Mouse (Mus musculus) T-helper 2 cell (primary cell): ENCODE measurements around the gene Fam166a.

Source experiments
- in situ Hi-C: fragments of 300-600 bp; cut with MboI, MseI; formaldehyde crosslinking; loops from one replicate; pipeline ENCODE4 v1.15.1; 2025; ENCODE audit warnings: high pct_unique_total_duplicates

The Fam166a gene

GRCm38 (mm10) chr2:25241438-25241775, 22.9 kb downstream of the Fam166a start:
- in situ Hi-C loops, result no loop called here

- in situ Hi-C loops, result no loop called here
Measured at GRCm38 (mm10) chr2:25242101-25242506, 23.6 kb downstream of the Fam166a start, which contains the start of the genes Rnf208 and Cysrt1. Rnf208 (plus strand) TSS chr2:25242255. Cysrt1 (minus strand) TSS chr2:25242452.

GRCm38 (mm10) chr2:25243342-25243741, 24.8 kb downstream of the Fam166a start:
- in situ Hi-C loops, result no loop called here

GRCm38 (mm10) chr2:25244144-25244543, 25.6 kb downstream of the Fam166a start:
- in situ Hi-C loops, result no loop called here

- in situ Hi-C loops, result no loop called here
Measured at GRCm38 (mm10) chr2:25246183-25247072, 27.9 kb downstream of the Fam166a start, which contains the start of gene AL732309.1. AL732309.1 (minus strand) TSS chr2:25246863.

- in situ Hi-C loops, result loop anchor here (25.0 kb wide), 1 partner anchor 865 kb away; no protein-coding TSS in a partner anchor
Measured at GRCm38 (mm10) chr2:25252331-25252730, 33.8 kb downstream of the Fam166a start.

GRCm38 (mm10) chr2:25255284-25255779, 36.8 kb downstream of the Fam166a start, which contains the start of gene Tmem203:
Tmem203 (plus strand) TSS chr2:25255439.
- in situ Hi-C loops, result loop anchor here (25.0 kb wide), 1 partner anchor 868 kb away; no protein-coding TSS in a partner anchor

GRCm38 (mm10) chr2:25256443-25257109, 38.0 kb downstream of the Fam166a start:
- in situ Hi-C loops, result loop anchor here (25.0 kb wide), 1 partner anchor 869 kb away; no protein-coding TSS in a partner anchor

GRCm38 (mm10) chr2:25257250-25257649, 38.7 kb downstream of the Fam166a start:
- in situ Hi-C loops, result loop anchor here (25.0 kb wide), 1 partner anchor 870 kb away; no protein-coding TSS in a partner anchor

- in situ Hi-C loops, result loop anchor here (25.0 kb wide), 1 partner anchor 872 kb away; no protein-coding TSS in a partner anchor
Measured at GRCm38 (mm10) chr2:25258887-25259286, 40.3 kb downstream of the Fam166a start.

GRCm38 (mm10) chr2:25261870-25262269, 43.3 kb downstream of the Fam166a start:
- in situ Hi-C loops, result loop anchor here (25.0 kb wide), 1 partner anchor 875 kb away; no protein-coding TSS in a partner anchor

- in situ Hi-C loops, result loop anchor here (25.0 kb wide), 1 partner anchor 875 kb away; no protein-coding TSS in a partner anchor
Measured at GRCm38 (mm10) chr2:25262291-25262767, 43.8 kb downstream of the Fam166a start, which contains the start of gene Tprn. Tprn (plus strand) TSS chr2:25262618.

- in situ Hi-C loops, result loop anchor here (25.0 kb wide), 1 partner anchor 876 kb away; no protein-coding TSS in a partner anchor
Measured at GRCm38 (mm10) chr2:25262795-25263622, 44.5 kb downstream of the Fam166a start.

GRCm38 (mm10) chr2:25263623-25264285, 45.2 kb downstream of the Fam166a start:
- in situ Hi-C loops, result loop anchor here (25.0 kb wide), 1 partner anchor 876 kb away; no protein-coding TSS in a partner anchor

- in situ Hi-C loops, result loop anchor here (25.0 kb wide), 1 partner anchor 877 kb away; no protein-coding TSS in a partner anchor
Measured at GRCm38 (mm10) chr2:25264286-25264660, 45.7 kb downstream of the Fam166a start.

GRCm38 (mm10) chr2:25264851-25265250, 46.3 kb downstream of the Fam166a start:
- in situ Hi-C loops, result loop anchor here (25.0 kb wide), 1 partner anchor 878 kb away; no protein-coding TSS in a partner anchor

GRCm38 (mm10) chr2:25265897-25266656, 47.5 kb downstream of the Fam166a start:
- in situ Hi-C loops, result loop anchor here (25.0 kb wide), 1 partner anchor 879 kb away; no protein-coding TSS in a partner anchor

- in situ Hi-C loops, result loop anchor here (25.0 kb wide), 1 partner anchor 879 kb away; no protein-coding TSS in a partner anchor
Measured at GRCm38 (mm10) chr2:25266720-25267119, 48.2 kb downstream of the Fam166a start.

- in situ Hi-C loops, result loop anchor here (25.0 kb wide), 1 partner anchor 880 kb away; no protein-coding TSS in a partner anchor
Measured at GRCm38 (mm10) chr2:25267241-25267640, 48.7 kb downstream of the Fam166a start.
